Comparison of ENCODE assay signal across 25 mouse cellular contexts in genomic region chr12:104892245-104892644, GRCm38 (mm10).
"Had no signal": no experiment of that assay in that cellular context is flagged by ENCODE, and none has a peak within 500 bp of the region (broad histone marks: within the 10 kb centered on the region; RNA-seq: fewer than 3 reads in every experiment).

No protein-coding gene starts in this region.

- H3K9ac ChIP-seq: embryonic facial prominence, embryonic 12.5 days; embryonic facial prominence, embryonic 13.5 days; embryonic facial prominence, embryonic 15.5 days; forebrain, embryonic 12.5 days; forebrain, embryonic 13.5 days; forebrain, embryonic 15.5 days; forebrain, postnatal 0 days had no signal

- H3K27ac ChIP-seq: embryonic facial prominence, embryonic 10.5 days; embryonic facial prominence, embryonic 12.5 days; embryonic facial prominence, embryonic 13.5 days; embryonic facial prominence, embryonic 15.5 days; forebrain, embryonic 10.5 days; forebrain, embryonic 12.5 days; forebrain, embryonic 13.5 days; forebrain, embryonic 15.5 days; gastrocnemius, adult 2 months; heart, adult 2 months; heart, embryonic 10.5 days had no signal

- DNase-seq: cerebellum, adult 9-10 months; cerebellum, adult 9-11 months; cerebellum, postnatal 10 days; cerebellum, postnatal 14 days; cerebellum, postnatal 36 days; embryo, embryonic 11 days; forebrain, postnatal 0 days; gastrocnemius, adult 2 months; gastrocnemius, postnatal 10 days; gastrocnemius, postnatal 14 days; gastrocnemius, postnatal 25 days; gastrocnemius, postnatal 36 days; heart, adult 11 months; heart, adult 18-20 months; heart, adult 2 months had no signal

- H3K27me3 ChIP-seq: embryonic facial prominence, embryonic 12.5 days; embryonic facial prominence, embryonic 13.5 days; embryonic facial prominence, embryonic 15.5 days; forebrain, embryonic 12.5 days; forebrain, embryonic 13.5 days; forebrain, embryonic 15.5 days had no signal

- H3K36me3 ChIP-seq: embryonic facial prominence, embryonic 10.5 days; embryonic facial prominence, embryonic 12.5 days; embryonic facial prominence, embryonic 13.5 days; embryonic facial prominence, embryonic 15.5 days; forebrain, embryonic 10.5 days; forebrain, embryonic 12.5 days; forebrain, embryonic 15.5 days; heart, embryonic 10.5 days had no signal

- H3K9me3 ChIP-seq: embryonic facial prominence, embryonic 12.5 days; embryonic facial prominence, embryonic 13.5 days; embryonic facial prominence, embryonic 15.5 days; forebrain, embryonic 10.5 days; forebrain, embryonic 15.5 days; heart, embryonic 10.5 days had no signal

- H3K4me3 ChIP-seq: embryonic facial prominence, embryonic 10.5 days; embryonic facial prominence, embryonic 12.5 days; embryonic facial prominence, embryonic 13.5 days; embryonic facial prominence, embryonic 15.5 days; erythroblast, embryonic 14.5 days; forebrain, embryonic 10.5 days; forebrain, embryonic 12.5 days; forebrain, embryonic 13.5 days; forebrain, embryonic 15.5 days; gastrocnemius, adult 2 months; heart, adult 2 months; heart, embryonic 10.5 days had no signal
